ENCODE assay signal across 8 mouse cellular contexts in the genomic region with DNA sequence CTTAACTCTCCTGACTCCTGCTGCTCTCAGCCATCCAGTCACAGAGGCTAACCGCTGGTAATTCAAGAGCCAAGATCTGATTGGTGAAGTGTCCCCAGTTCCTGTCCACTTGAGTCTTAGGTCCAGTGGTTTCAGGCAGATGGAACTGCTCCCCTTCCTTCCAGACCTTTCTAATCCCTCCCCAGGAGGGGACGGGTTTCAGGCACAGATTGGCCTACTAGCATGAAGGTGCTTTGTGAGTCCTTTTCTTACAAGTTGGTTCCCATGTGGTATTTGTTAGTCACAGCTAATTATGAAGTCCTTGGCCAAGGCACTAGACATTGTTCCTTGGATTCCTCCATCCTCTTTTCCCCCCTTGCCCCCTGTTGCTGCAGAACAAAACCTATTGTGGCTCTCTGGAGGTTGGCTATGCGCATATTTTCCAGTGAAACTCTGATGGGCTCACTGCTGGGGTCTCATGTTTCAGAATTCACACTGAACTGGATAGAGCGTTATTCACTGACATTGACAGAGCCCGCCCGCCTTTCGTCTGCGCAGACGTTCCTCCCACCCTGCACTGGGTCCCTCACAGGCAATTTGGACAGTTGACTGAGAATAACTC.
A peak's percentile ranks its signal among the peaks of the same experiment; 100 is the strongest.
DNase-seq lines count a peak whose midpoint lies in the region; ATAC-seq lines count a peak whose summit lies in the region.

No protein-coding gene starts in this region.

- H3K4me3 ChIP-seq in forebrain, embryonic 10.5 days, result no peak overlapping the region; the same call in 1 of the 2 replicates
- H3K4me3 ChIP-seq in forebrain, embryonic 16.5 days (replicated peaks; ENCODE audit: low read length), result no peak overlapping the region
- no peak overlapping the region for H3K4me3 ChIP-seq in midbrain, embryonic 10.5 days
- no peak overlapping the region for H3K4me3 ChIP-seq in midbrain, embryonic 16.5 days (ENCODE audit: low read depth, low read length)
- H3K4me3 ChIP-seq in limb, embryonic 11.5 days (ENCODE audit: low read depth, low read length), result no peak overlapping the region

- 0 out of 2 replicates have a peak, but pooled peaks cover 3% of the 10 kb centered on the region for H3K36me3 ChIP-seq in forebrain, embryonic 10.5 days (replicated peaks)
- no peaks in the 10 kb centered on the region for H3K36me3 ChIP-seq in forebrain, embryonic 16.5 days (ENCODE audit: control insufficient read depth, insufficient read depth)
- no peaks in the 10 kb centered on the region for H3K36me3 ChIP-seq in midbrain, embryonic 10.5 days
- no peaks in the 10 kb centered on the region for H3K36me3 ChIP-seq in midbrain, embryonic 16.5 days (ENCODE audit: control insufficient read depth, insufficient read depth, low read length)
- H3K36me3 ChIP-seq in limb, embryonic 11.5 days (ENCODE audit: control insufficient read depth, insufficient read depth, low read length), result no peaks in the 10 kb centered on the region

- H3K27ac ChIP-seq in forebrain, embryonic 10.5 days, result peak overlapping the region; percentile 81
- no peak overlapping the region for H3K27ac ChIP-seq in forebrain, embryonic 16.5 days (ENCODE audit: low read length)
- peak overlapping the region; percentile 82 for H3K27ac ChIP-seq in midbrain, embryonic 10.5 days (replicated peaks)
- no peak overlapping the region; the same call in 1 of the 2 replicates for H3K27ac ChIP-seq in midbrain, embryonic 16.5 days (ENCODE audit: low read length)
- H3K27ac ChIP-seq in limb, embryonic 11.5 days (replicated peaks; ENCODE audit: low read depth, low read length), result peak overlapping the region; percentile 77

- H3K4me1 ChIP-seq in forebrain, embryonic 10.5 days, result peaks cover 70% of the 10 kb centered on the region
- H3K4me1 ChIP-seq in forebrain, embryonic 16.5 days (replicated peaks; ENCODE audit: control insufficient read depth, insufficient read depth, low read length), result peaks cover 49% of the 10 kb centered on the region
- H3K4me1 ChIP-seq in midbrain, embryonic 10.5 days, result peaks cover 55% of the 10 kb centered on the region
- peaks cover 29% of the 10 kb centered on the region for H3K4me1 ChIP-seq in midbrain, embryonic 16.5 days (ENCODE audit: control insufficient read depth, insufficient read depth, low read length)
- H3K4me1 ChIP-seq in limb, embryonic 11.5 days (ENCODE audit: control insufficient read depth, insufficient read depth, low read length), result peaks cover 48% of the 10 kb centered on the region

- 27% methylated on average over 9 of the region's 9 CpGs for WGBS in forebrain, embryonic 10.5 days
- WGBS in forebrain, embryonic 16.5 days, result 11% methylated on average over 9 of the region's 9 CpGs
- 34% methylated on average over 9 of the region's 9 CpGs for WGBS in midbrain, embryonic 10.5 days
- 23% methylated on average over 9 of the region's 9 CpGs for WGBS in midbrain, embryonic 16.5 days
- WGBS in limb, embryonic 11.5 days, result 23% methylated on average over 9 of the region's 9 CpGs

- H3K9me3 ChIP-seq in forebrain, embryonic 10.5 days, result no peaks in the 10 kb centered on the region
- H3K9me3 ChIP-seq in forebrain, embryonic 16.5 days (ENCODE audit: control insufficient read depth, low read length), result no peaks in the 10 kb centered on the region
- H3K9me3 ChIP-seq in midbrain, embryonic 10.5 days (replicated peaks), result no peaks in the 10 kb centered on the region
- no peaks in the 10 kb centered on the region for H3K9me3 ChIP-seq in midbrain, embryonic 16.5 days (replicated peaks; ENCODE audit: control insufficient read depth, low read length, poor library complexity, severe bottlenecking)
- no peaks in the 10 kb centered on the region for H3K9me3 ChIP-seq in limb, embryonic 11.5 days (ENCODE audit: control insufficient read depth, low read length)

- ATAC-seq in forebrain, embryonic 16.5 days, result no peak
- ATAC-seq in midbrain, embryonic 16.5 days, result no peak
- peak; percentile 23; the same call in 1 of the 2 replicates for ATAC-seq in limb, embryonic 11.5 days (ENCODE audit: insufficient number of reproducible peaks, low FRiP score, low TSS enrichment, low read depth)
- no peak for ATAC-seq in erythroid progenitor cell, adult 5-6 weeks (replicated peaks; ENCODE audit: low FRiP score, poor library complexity, severe bottlenecking)

- DNase-seq in forebrain, embryonic 10.5 days (ENCODE audit: extremely low spot score, low spot score), result peak; percentile 60
- peak; percentile 50 for DNase-seq in midbrain, embryonic 10.5 days (ENCODE audit: low spot score)
- DNase-seq in limb, embryonic 11.5 days (ENCODE audit: low spot score), result peak; percentile 54
- DNase-seq in retina, embryonic 14.5 days (ENCODE audit: low spot score), result peak; percentile 31
- DNase-seq in layer of hippocampus, postnatal 25 days (ENCODE audit: extremely low spot score in 1 of 2, low spot score in 1 of 2), result no peak

- H3K9ac ChIP-seq in forebrain, embryonic 16.5 days (replicated peaks; ENCODE audit: low read depth, low read length), result no peak overlapping the region
- no peak overlapping the region for H3K9ac ChIP-seq in midbrain, embryonic 16.5 days (ENCODE audit: low read depth, low read length)
- H3K9ac ChIP-seq in limb, embryonic 11.5 days (ENCODE audit: low read length), result no peak overlapping the region

- 0 out of 2 replicates have a peak, but pooled peaks cover 6% of the 10 kb centered on the region for H3K27me3 ChIP-seq in forebrain, embryonic 10.5 days (ENCODE audit: poor library complexity, severe bottlenecking)
- no peaks in the 10 kb centered on the region for H3K27me3 ChIP-seq in forebrain, embryonic 16.5 days (replicated peaks; ENCODE audit: control insufficient read depth, insufficient read depth, low read length)
- peaks cover 6% of the 10 kb centered on the region; the same call in 1 of the 2 replicates for H3K27me3 ChIP-seq in midbrain, embryonic 10.5 days (ENCODE audit: low read depth, poor library complexity, severe bottlenecking)
- H3K27me3 ChIP-seq in midbrain, embryonic 16.5 days (ENCODE audit: control insufficient read depth, insufficient read depth, low read depth, low read length), result no peaks in the 10 kb centered on the region
- no peaks in the 10 kb centered on the region for H3K27me3 ChIP-seq in limb, embryonic 11.5 days (ENCODE audit: control insufficient read depth, insufficient read depth, low read length)

- H3K4me2 ChIP-seq in forebrain, embryonic 16.5 days (ENCODE audit: low read length), result no peak overlapping the region
- H3K4me2 ChIP-seq in midbrain, embryonic 16.5 days (ENCODE audit: low read length), result no peak overlapping the region
- no peak overlapping the region for H3K4me2 ChIP-seq in limb, embryonic 11.5 days (ENCODE audit: low read depth, severe bottlenecking)

Comparison
In these comparisons a context has a peak if more than half of its experiments do, and no peak if none do; other contexts are left out.
1. H3K27ac ChIP-seq: peak in forebrain, embryonic 10.5 days (single experiment), midbrain, embryonic 10.5 days (single experiment) and limb, embryonic 11.5 days (single experiment); none in forebrain, embryonic 16.5 days (single experiment) and midbrain, embryonic 16.5 days (single experiment).
2. DNase-seq: peak in forebrain, embryonic 10.5 days (single experiment), midbrain, embryonic 10.5 days (single experiment), limb, embryonic 11.5 days (single experiment) and retina, embryonic 14.5 days (single experiment); none in layer of hippocampus, postnatal 25 days (0 of 2).